Mouse (Mus musculus) C2C12 (cell line): ENCODE data around the gene Ccdc12.

Source experiments
- CTCF ChIP-seq: IDR thresholded peaks from one replicate; pipeline ENCODE4 v1.5.1; 2011; ENCODE audit not compliant: control insufficient read depth, insufficient read depth, insufficient read length
- FOSL1 ChIP-seq: IDR thresholded peaks from one replicate; pipeline ENCODE4 v1.8.0; 2011; ENCODE audit warnings: mild to moderate bottlenecking, low read length; ENCODE audit not compliant: poor library complexity, insufficient read depth, severe bottlenecking
- MAX ChIP-seq: IDR thresholded peaks from one replicate; pipeline ENCODE4 v1.6.1; 2011; ENCODE audit warnings: mild to moderate bottlenecking, control low read depth
- MYOG ChIP-seq: IDR thresholded peaks from one replicate; pipeline ENCODE4 v1.6.1; 2011; ENCODE audit not compliant: control insufficient read depth, insufficient read length; ENCODE audit errors: extremely low read depth

DNA sequence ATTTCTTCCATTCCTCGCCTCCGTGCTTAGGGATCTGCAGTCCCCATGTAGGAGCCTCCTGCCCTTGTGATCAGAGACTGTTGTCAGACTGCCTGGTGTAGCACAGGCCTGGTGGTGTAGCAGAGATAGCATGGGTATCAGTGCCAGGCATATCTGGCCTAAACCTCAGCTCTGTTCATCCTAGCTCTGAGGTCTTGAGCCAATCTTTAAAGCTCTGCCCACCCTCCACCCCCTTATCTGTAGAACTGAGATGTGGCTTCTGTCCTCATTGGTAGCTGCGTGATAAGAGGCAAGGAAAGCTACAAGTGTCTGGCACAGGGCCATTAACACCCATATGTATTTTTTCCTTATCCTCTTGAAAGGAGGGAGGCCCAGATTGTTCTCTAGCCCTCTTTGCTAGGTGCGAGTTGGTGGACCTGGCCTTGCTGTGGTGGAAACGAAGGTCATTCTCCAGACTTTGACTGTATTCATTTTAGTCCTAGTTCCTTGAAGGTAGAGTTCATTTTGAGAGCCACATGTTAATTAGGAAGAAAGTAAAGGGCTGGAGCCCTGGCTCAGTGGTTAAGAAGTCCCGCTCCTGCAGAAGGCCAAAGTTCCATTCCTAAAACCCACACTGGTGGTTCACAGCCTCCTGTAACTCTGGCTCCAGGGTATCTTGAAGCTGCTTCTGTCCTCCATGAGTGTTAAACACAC is 12.4 kb downstream of the Ccdc12 start:
- no peak for TF ChIP-seq MAX
- TF ChIP-seq CTCF = no peak
- no peak for TF ChIP-seq MYOG
- TF ChIP-seq FOSL1 = no peak
